In genomic region chr7:27307551-27307950, GRCm38 (mm10) we compare ENCODE assay signal across 16 mouse cellular contexts. TPM values are rescaled to one million over a fixed set of nuclear protein-coding genes. Genes with fewer than 3 reads are reported as not detected.
A peak's percentile ranks its signal among the peaks of the same experiment; 100 is the strongest.
DNase-seq lines count a peak whose midpoint lies in the region; ATAC-seq and TF ChIP-seq lines count a peak whose summit lies in the region.
"Had no signal": no experiment of that assay in that cellular context is flagged by ENCODE, and none has a peak within 500 bp of the region (broad histone marks: within the 10 kb centered on the region; RNA-seq: fewer than 3 reads in every experiment).

No protein-coding gene starts in this region.

- no peak for TF ChIP-seq EP300 in lung, postnatal 0 days (IDR thresholded peaks at IDR 0.05)
- TF ChIP-seq EP300 in stomach, postnatal 0 days (optimal IDR thresholded peaks at IDR 0.05), result no peak

- POLR2A ChIA-PET in Patski (lab: Charles Lee), result interaction anchor here (0.6 kb wide), 1 partner anchor 312 kb away, joined by 3 read pairs; no protein-coding TSS in a partner anchor

- in situ Hi-C loops in Patski (cut with MboI; ENCODE audit: low pct_unique_long_range_greater_than_20kb), result no loop called here

- H3K27ac ChIP-seq in hindbrain, postnatal 0 days, result no peak overlapping the region
- H3K27ac ChIP-seq in hindbrain, embryonic 13.5 days, result no peak overlapping the region
- H3K27ac ChIP-seq in lung, postnatal 0 days (ENCODE audit: low read length), result no peak overlapping the region
- H3K27ac ChIP-seq in stomach, postnatal 0 days (replicated peaks), result no peak overlapping the region
- H3K27ac ChIP-seq: neural tube, embryonic 13.5 days had no signal

- TF ChIP-seq CTCF in hindbrain, postnatal 0 days (IDR thresholded peaks at IDR 0.05; ENCODE audit: low read depth), result peak; percentile 50; the same call in 1 of the 2 replicates
- TF ChIP-seq CTCF in lung, postnatal 0 days (IDR thresholded peaks at IDR 0.05), result peak; percentile 58
- no peak; the same call in 1 of the 2 replicates for TF ChIP-seq CTCF in lung, adult 2 months (IDR thresholded peaks at IDR 0.05; ENCODE audit: insufficient read depth, low read length)
- TF ChIP-seq CTCF in Patski (IDR thresholded peaks at IDR 0.05), result peak; percentile 39
- TF ChIP-seq CTCF in stomach, postnatal 0 days (IDR thresholded peaks at IDR 0.05; ENCODE audit: low read depth), result peak; percentile 60

- H3K4me2 ChIP-seq in hindbrain, postnatal 0 days (ENCODE audit: low read depth, low read length), result no peak overlapping the region
- H3K4me2 ChIP-seq in hindbrain, embryonic 13.5 days, result no peak overlapping the region
- no peak overlapping the region for H3K4me2 ChIP-seq in lung, postnatal 0 days (replicated peaks; ENCODE audit: low read depth, low read length)
- H3K4me2 ChIP-seq in stomach, postnatal 0 days (replicated peaks; ENCODE audit: low read depth), result no peak overlapping the region
- H3K4me2 ChIP-seq: neural tube, embryonic 13.5 days had no signal

- WGBS in hindbrain, postnatal 0 days, result 59% methylated on average over 9 of the region's 9 CpGs
- 63% methylated on average over 9 of the region's 9 CpGs for WGBS in hindbrain, embryonic 13.5 days
- WGBS in lung, postnatal 0 days, result 66% methylated on average over 9 of the region's 9 CpGs
- WGBS in lung, adult 2 months, result 83% methylated on average over 9 of the region's 9 CpGs
- 80% methylated on average over 9 of the region's 9 CpGs for WGBS in stomach, postnatal 0 days

- no peak overlapping the region for H3K4me3 ChIP-seq in hindbrain, postnatal 0 days (ENCODE audit: low read length)
- no peak overlapping the region for H3K4me3 ChIP-seq in hindbrain, embryonic 13.5 days
- no peak overlapping the region for H3K4me3 ChIP-seq in lung, postnatal 0 days (ENCODE audit: low read depth, low read length)
- no peak overlapping the region for H3K4me3 ChIP-seq in lung, adult 2 months (replicated peaks; ENCODE audit: extremely low read depth, low read depth, low read length)
- no peak overlapping the region for H3K4me3 ChIP-seq in stomach, postnatal 0 days (ENCODE audit: low read depth, low read length)
- H3K4me3 ChIP-seq: neural tube, embryonic 13.5 days had no signal

- no peak for ATAC-seq in hindbrain, postnatal 0 days
- ATAC-seq in hindbrain, embryonic 13.5 days (ENCODE audit: low FRiP score), result no peak
- ATAC-seq in lung, postnatal 0 days, result 0 out of 2 replicates have a peak, but pooled peaks have one; percentile 16
- ATAC-seq in Patski, result no peak
- ATAC-seq in stomach, postnatal 0 days (ENCODE audit: low FRiP score, low TSS enrichment), result no peak
- no peak for ATAC-seq in erythroid progenitor cell, adult 5-6 weeks (replicated peaks; ENCODE audit: low FRiP score, poor library complexity, severe bottlenecking)

- no peaks in the 10 kb centered on the region for H3K36me3 ChIP-seq in hindbrain, postnatal 0 days (ENCODE audit: insufficient read depth, low read length)
- H3K36me3 ChIP-seq in hindbrain, embryonic 13.5 days, result no peaks in the 10 kb centered on the region
- H3K36me3 ChIP-seq in lung, postnatal 0 days (ENCODE audit: insufficient read depth, low read length), result 0 out of 2 replicates have a peak, but pooled peaks cover 5% of the 10 kb centered on the region
- H3K36me3 ChIP-seq in stomach, postnatal 0 days (ENCODE audit: control insufficient read depth, insufficient read depth, low read length), result no peaks in the 10 kb centered on the region; the same call in 1 of the 2 replicates
- H3K36me3 ChIP-seq: G1E; neural tube, embryonic 13.5 days had no signal

- no peaks in the 10 kb centered on the region for H3K4me1 ChIP-seq in hindbrain, postnatal 0 days (ENCODE audit: insufficient read depth, low read length)
- peaks cover 17% of the 10 kb centered on the region for H3K4me1 ChIP-seq in hindbrain, embryonic 13.5 days (replicated peaks)
- peaks cover 3% of the 10 kb centered on the region; the same call in 1 of the 2 replicates for H3K4me1 ChIP-seq in lung, postnatal 0 days (ENCODE audit: insufficient read depth, low read depth, low read length)
- H3K4me1 ChIP-seq in lung, adult 2 months (ENCODE audit: control insufficient read depth, insufficient read depth, low read length), result 0 out of 2 replicates have a peak, but pooled peaks cover 2% of the 10 kb centered on the region
- peaks cover 4% of the 10 kb centered on the region; the same call in 1 of the 2 replicates for H3K4me1 ChIP-seq in stomach, postnatal 0 days (replicated peaks; ENCODE audit: control insufficient read depth, insufficient read depth)

- no peak overlapping the region for H3K9ac ChIP-seq in hindbrain, postnatal 0 days (replicated peaks; ENCODE audit: low read length)
- H3K9ac ChIP-seq in hindbrain, embryonic 13.5 days, result no peak overlapping the region
- no peak overlapping the region for H3K9ac ChIP-seq in lung, postnatal 0 days (replicated peaks; ENCODE audit: low read depth)
- no peak overlapping the region for H3K9ac ChIP-seq in stomach, postnatal 0 days (ENCODE audit: low read length)
- H3K9ac ChIP-seq: neural tube, embryonic 13.5 days had no signal

- peak; percentile 33 for DNase-seq in hindbrain, postnatal 0 days (ENCODE audit: low spot score)
- no peak for DNase-seq in lung, postnatal 0 days (ENCODE audit: low spot score)
- DNase-seq in lung, adult 2 months, result no peak
- no peak for DNase-seq in Patski (ENCODE audit: low read depth, low spot score)
- DNase-seq in stomach, postnatal 0 days (ENCODE audit: low spot score), result peak; percentile 38
- DNase-seq: adrenal gland, adult 2 months; kidney, adult 8-10 months; layer of hippocampus, adult 9-11 months; left cerebral cortex, postnatal 4 days; midbrain, embryonic 14.5 days; retina, postnatal 1 day had no signal

- no peak for TF ChIP-seq POLR2A in lung, adult 2 months (IDR thresholded peaks at IDR 0.05; ENCODE audit: borderline replicate concordance, extremely low read depth, low read depth, low read length)

- no peaks in the 10 kb centered on the region for H3K27me3 ChIP-seq in hindbrain, postnatal 0 days (ENCODE audit: insufficient read depth, low read length)
- H3K27me3 ChIP-seq in hindbrain, embryonic 13.5 days, result peaks cover 47% of the 10 kb centered on the region
- no peaks in the 10 kb centered on the region for H3K27me3 ChIP-seq in lung, postnatal 0 days (replicated peaks; ENCODE audit: insufficient read depth, low read length)
- H3K27me3 ChIP-seq in Patski, result no peaks in the 10 kb centered on the region
- H3K27me3 ChIP-seq in stomach, postnatal 0 days (ENCODE audit: control insufficient read depth, insufficient read depth, low read length), result no peaks in the 10 kb centered on the region

- CTCF ChIA-PET in Patski (lab: Charles Lee), result interaction anchor here (0.9 to 2.0 kb wide), 3 partner anchors 20 to 31 kb away, joined by 3 to 7 read pairs (median 4); no protein-coding TSS in a partner anchor

- H3K9me3 ChIP-seq in hindbrain, postnatal 0 days (ENCODE audit: low read length), result no peaks in the 10 kb centered on the region
- no peaks in the 10 kb centered on the region for H3K9me3 ChIP-seq in hindbrain, embryonic 13.5 days
- no peaks in the 10 kb centered on the region for H3K9me3 ChIP-seq in lung, postnatal 0 days (ENCODE audit: low read length)
- H3K9me3 ChIP-seq in stomach, postnatal 0 days (ENCODE audit: control insufficient read depth, low read length), result no peaks in the 10 kb centered on the region
- H3K9me3 ChIP-seq: G1E; neural tube, embryonic 13.5 days had no signal

RNA-seq across cellular contexts. Expression of gene Ltbp4, which starts 29.9 kb away (rescaled TPM):
- total RNA-seq in hindbrain, postnatal 0 days (2014; rRNA removed), result 34.8 and 41.2 TPM in 2 replicates
- 10.5 and 10.6 TPM in 2 replicates for polyA plus RNA-seq in hindbrain, postnatal 0 days (2015; fragmentation: Nextera tagmentation; extraction: Ambion mirVana)
- 5.4 and 6.0 TPM in 2 replicates for polyA plus RNA-seq in hindbrain, embryonic 13.5 days (2015; fragmentation: Nextera tagmentation; extraction: Ambion mirVana)
- 99.9 and 103 TPM in 2 replicates for polyA plus RNA-seq in lung, postnatal 0 days (2015; fragmentation: Nextera tagmentation; extraction: Ambion mirVana)
- 496 and 612 TPM in 2 replicates for polyA plus RNA-seq in lung, adult 2 months (2012; rRNA removed)
- 10.3 TPM for polyA plus RNA-seq in Patski (2021)
- 81.0 and 94.8 TPM in 2 replicates for polyA plus RNA-seq in stomach, postnatal 0 days (2015; fragmentation: Nextera tagmentation; extraction: Ambion mirVana)
- not detected in 2 replicates for total RNA-seq in erythroid progenitor cell, adult 5-6 weeks (2015; ENCODE audit: low replicate concordance)
- total RNA-seq in erythroid progenitor cell, adult 5-6 weeks (2017; ENCODE audit: low replicate concordance), result 0.61 TPM in 1 of 2 replicates, not detected in the other

RNA-seq across cellular contexts. Expression of gene Shkbp1, which starts 48.3 kb away (rescaled TPM):
- total RNA-seq in hindbrain, postnatal 0 days (2014; rRNA removed), result 27.0 and 31.2 TPM in 2 replicates
- 20.0 and 20.2 TPM in 2 replicates for polyA plus RNA-seq in hindbrain, postnatal 0 days (2015; fragmentation: Nextera tagmentation; extraction: Ambion mirVana)
- polyA plus RNA-seq in hindbrain, embryonic 13.5 days (2015; fragmentation: Nextera tagmentation; extraction: Ambion mirVana), result 61.8 and 62.5 TPM in 2 replicates
- 31.1 and 31.2 TPM in 2 replicates for polyA plus RNA-seq in lung, postnatal 0 days (2015; fragmentation: Nextera tagmentation; extraction: Ambion mirVana)
- polyA plus RNA-seq in lung, adult 2 months (2012; rRNA removed), result 76.4 and 85.1 TPM in 2 replicates
- polyA plus RNA-seq in Patski (2021), result 24.7 TPM
- 26.3 and 27.3 TPM in 2 replicates for polyA plus RNA-seq in stomach, postnatal 0 days (2015; fragmentation: Nextera tagmentation; extraction: Ambion mirVana)
- total RNA-seq in erythroid progenitor cell, adult 5-6 weeks (2015; ENCODE audit: low replicate concordance), result 11.5 and 20.5 TPM in 2 replicates
- total RNA-seq in erythroid progenitor cell, adult 5-6 weeks (2017; ENCODE audit: low replicate concordance), result 4.7 and 5.1 TPM in 2 replicates

RNA-seq across cellular contexts. Expression of gene Numbl, which starts 49.3 kb away (rescaled TPM):
- total RNA-seq in hindbrain, postnatal 0 days (2014; rRNA removed), result 140 and 161 TPM in 2 replicates
- 55.9 and 59.5 TPM in 2 replicates for polyA plus RNA-seq in hindbrain, postnatal 0 days (2015; fragmentation: Nextera tagmentation; extraction: Ambion mirVana)
- 48.4 and 49.6 TPM in 2 replicates for polyA plus RNA-seq in hindbrain, embryonic 13.5 days (2015; fragmentation: Nextera tagmentation; extraction: Ambion mirVana)
- polyA plus RNA-seq in lung, postnatal 0 days (2015; fragmentation: Nextera tagmentation; extraction: Ambion mirVana), result 11.6 and 11.7 TPM in 2 replicates
- 33.0 and 36.4 TPM in 2 replicates for polyA plus RNA-seq in lung, adult 2 months (2012; rRNA removed)
- 9.6 TPM for polyA plus RNA-seq in Patski (2021)
- polyA plus RNA-seq in stomach, postnatal 0 days (2015; fragmentation: Nextera tagmentation; extraction: Ambion mirVana), result 12.8 and 14.6 TPM in 2 replicates
- 0.72 TPM in 1 of 2 replicates, not detected in the other for total RNA-seq in erythroid progenitor cell, adult 5-6 weeks (2015; ENCODE audit: low replicate concordance)
- total RNA-seq in erythroid progenitor cell, adult 5-6 weeks (2017; ENCODE audit: low replicate concordance), result under 0.01 and 2.0 TPM in 2 replicates

RNA-seq across cellular contexts. Expression of gene Gm20479, which starts 49.7 kb away (rescaled TPM):
- total RNA-seq in hindbrain, postnatal 0 days (2014; rRNA removed), result not detected in 2 replicates
- not detected in 2 replicates for polyA plus RNA-seq in hindbrain, postnatal 0 days (2015; fragmentation: Nextera tagmentation; extraction: Ambion mirVana)
- not detected in 2 replicates for polyA plus RNA-seq in hindbrain, embryonic 13.5 days (2015; fragmentation: Nextera tagmentation; extraction: Ambion mirVana)
- polyA plus RNA-seq in lung, postnatal 0 days (2015; fragmentation: Nextera tagmentation; extraction: Ambion mirVana), result not detected in 2 replicates
- polyA plus RNA-seq in lung, adult 2 months (2012; rRNA removed), result not detected in 2 replicates
- 0.64 TPM for polyA plus RNA-seq in Patski (2021)
- 0.28 and 0.57 TPM in 2 replicates for polyA plus RNA-seq in stomach, postnatal 0 days (2015; fragmentation: Nextera tagmentation; extraction: Ambion mirVana)
- 8.0 TPM in 1 of 2 replicates, not detected in the other for total RNA-seq in erythroid progenitor cell, adult 5-6 weeks (2015; ENCODE audit: low replicate concordance)
- total RNA-seq in erythroid progenitor cell, adult 5-6 weeks (2017; ENCODE audit: low replicate concordance), result not detected in 2 replicates
- total RNA-seq: G1E; left cerebral cortex, postnatal 4 days had no signal
- polyA plus RNA-seq: frontal cortex, adult 2 months; midbrain, embryonic 14.5 days; neural tube, embryonic 13.5 days had no signal

Comparison
In these comparisons a context has a peak if more than half of its experiments do, and no peak if none do; other contexts are left out.
1. DNase-seq: peak in hindbrain, postnatal 0 days (single experiment) and stomach, postnatal 0 days (single experiment); none in lung, postnatal 0 days (single experiment), lung, adult 2 months (single experiment) and Patski (single experiment).